Mouse (Mus musculus): ENCODE measurements around the gene Glb1.
"Not testable (repeated sequence)": the region's sequence is repeated elsewhere in the genome, so short reads cannot be mapped to it uniquely, and the experiment has no call there.

Glb1 gene

DNA sequence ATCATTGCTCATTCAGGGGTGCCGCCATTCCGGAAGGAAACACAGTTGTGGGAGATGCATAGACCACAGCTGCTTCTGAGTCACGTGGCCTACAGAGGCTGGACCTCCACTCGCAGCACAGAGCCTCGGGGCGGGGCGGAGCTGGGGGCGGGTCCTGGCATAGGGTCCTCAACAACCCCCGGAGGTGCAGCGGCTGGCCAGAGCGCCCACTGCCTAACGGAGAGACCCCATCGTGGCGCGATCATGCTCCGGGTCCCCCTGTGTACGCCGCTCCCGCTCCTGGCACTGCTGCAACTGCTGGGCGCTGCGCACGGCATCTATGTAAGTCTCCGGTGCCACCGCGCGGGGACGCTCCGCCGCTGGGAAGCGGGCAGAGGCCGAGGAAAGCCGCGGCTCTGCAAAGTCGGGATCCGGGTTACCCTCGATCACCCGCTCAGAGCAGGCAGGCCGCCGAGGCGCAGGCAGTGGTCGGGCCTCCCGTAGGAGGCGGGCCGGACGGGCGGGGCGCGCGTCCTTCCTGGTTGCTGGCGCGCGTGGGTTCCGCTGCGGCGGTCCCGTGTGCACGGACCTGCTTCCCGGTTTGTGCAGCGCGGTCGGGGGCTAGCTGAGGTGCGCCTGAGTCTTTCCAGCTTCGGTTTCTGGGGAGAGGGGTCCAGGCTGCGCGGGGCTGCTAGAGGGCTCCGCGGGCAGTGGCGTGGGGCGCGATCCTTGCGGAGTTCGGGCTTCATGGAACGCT is at the start of gene Glb1, which contains the start of gene Tmppe:
Gene Glb1, plus strand, starts transcription at position 128 of the 736 bp plus-strand sequence.
Gene Tmppe, plus strand, starts transcription at position 157 of the 736 bp plus-strand sequence.
- DNase-seq (ENCODE audit: low spot score in 2 of 2) = peak; percentile 75 to 79

DNA sequence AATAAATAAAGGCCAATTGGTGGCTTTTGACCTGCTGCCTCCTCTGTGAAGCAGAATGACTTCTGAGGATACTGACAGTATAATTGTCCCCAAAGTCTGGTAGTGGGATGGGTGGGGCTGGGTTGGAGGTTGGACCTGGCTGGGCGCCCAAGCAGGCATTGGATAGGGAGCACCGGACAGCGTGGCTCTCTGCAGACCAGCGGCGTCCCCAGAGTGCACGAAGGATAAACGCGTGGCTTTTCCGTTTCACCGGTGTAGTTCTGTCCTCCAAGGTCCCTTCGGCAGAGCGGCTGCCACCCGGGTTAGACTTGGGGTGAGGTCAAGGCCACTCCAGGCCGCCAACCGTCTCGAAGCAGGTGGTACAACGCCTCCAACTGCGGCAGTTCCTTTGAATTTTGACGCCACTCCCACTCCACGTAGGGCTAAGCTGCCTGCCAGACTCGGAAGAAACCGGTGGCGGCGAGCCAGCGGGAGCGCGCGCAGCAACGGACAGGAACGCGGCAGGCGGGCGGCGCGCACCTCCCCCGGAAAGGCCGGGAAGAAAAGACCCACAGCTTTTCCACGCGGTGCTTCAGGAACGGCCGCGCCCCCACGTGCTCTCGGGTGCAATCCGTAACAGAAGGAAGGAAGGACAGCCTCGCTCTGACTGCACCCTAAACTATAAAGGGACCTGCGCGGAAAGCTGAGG is 32.9 kb upstream of the Glb1 start:
- DNase-seq (ENCODE audit: low spot score in 2 of 2) = no peak

DNA sequence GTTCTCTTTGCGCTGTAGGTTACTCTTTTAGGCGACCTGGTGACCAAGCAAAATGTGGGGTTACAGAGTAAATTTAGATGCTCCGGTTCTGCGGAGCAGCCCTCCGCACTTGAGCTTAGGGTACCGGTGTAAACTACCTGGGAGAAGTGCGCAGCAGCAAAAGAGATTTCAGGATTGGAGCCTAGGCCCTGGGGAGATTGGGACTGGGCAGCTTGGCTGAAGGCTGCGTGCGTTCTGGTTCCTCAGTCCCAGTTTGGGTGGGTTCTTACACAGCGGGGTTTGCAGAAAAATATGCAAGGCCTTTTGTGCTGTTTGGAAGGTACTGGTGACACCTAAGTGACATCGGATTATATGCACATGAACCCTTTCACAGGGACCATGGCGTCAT is 32.4 kb upstream of the Glb1 start:
- DNase-seq (ENCODE audit: low spot score in 2 of 2) = no peak

DNA sequence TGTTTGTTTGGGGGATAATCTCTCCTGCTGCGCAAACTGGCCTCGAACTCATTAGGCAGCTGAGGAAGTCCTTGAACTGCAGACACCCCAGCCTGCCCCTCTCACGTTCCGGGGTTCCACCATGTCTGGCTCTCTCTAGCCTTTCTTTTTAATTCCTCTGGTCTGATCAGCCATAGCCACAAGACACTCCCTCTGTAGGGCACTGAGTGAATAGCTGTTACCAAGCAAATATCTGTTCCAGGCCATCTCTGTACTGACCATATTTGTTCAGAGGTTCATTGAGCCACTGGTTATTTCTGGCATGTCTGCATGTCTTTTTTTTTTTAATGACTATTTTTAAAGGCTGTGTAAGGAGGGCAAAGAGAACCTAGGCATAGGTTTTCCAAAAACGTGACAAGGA is 31.5 kb upstream of the Glb1 start:
- not testable (repeated sequence) for DNase-seq (ENCODE audit: low spot score in 2 of 2)

DNA sequence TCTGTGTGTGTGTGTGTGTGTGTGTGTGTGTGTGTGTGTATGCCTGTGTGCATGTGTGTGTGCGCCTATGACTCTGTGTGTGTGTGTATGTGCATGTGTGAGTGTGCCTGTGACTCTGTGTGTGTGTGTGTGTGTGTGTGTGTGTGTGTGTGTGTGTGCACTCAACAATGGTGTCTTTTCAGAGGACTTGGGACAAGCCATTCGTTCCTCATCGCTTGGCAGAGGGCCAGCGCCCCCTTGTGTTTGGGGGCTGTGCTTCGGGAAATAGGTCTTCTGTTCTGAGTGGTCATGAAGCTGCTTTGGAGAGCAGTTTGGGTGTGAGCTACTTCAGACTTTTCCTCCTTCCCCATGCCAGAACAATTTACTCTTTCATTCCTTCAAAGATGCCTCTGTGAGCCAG is 29.2 kb upstream of the Glb1 start:
- DNase-seq (ENCODE audit: low spot score in 2 of 2) = not testable (repeated sequence)

DNA sequence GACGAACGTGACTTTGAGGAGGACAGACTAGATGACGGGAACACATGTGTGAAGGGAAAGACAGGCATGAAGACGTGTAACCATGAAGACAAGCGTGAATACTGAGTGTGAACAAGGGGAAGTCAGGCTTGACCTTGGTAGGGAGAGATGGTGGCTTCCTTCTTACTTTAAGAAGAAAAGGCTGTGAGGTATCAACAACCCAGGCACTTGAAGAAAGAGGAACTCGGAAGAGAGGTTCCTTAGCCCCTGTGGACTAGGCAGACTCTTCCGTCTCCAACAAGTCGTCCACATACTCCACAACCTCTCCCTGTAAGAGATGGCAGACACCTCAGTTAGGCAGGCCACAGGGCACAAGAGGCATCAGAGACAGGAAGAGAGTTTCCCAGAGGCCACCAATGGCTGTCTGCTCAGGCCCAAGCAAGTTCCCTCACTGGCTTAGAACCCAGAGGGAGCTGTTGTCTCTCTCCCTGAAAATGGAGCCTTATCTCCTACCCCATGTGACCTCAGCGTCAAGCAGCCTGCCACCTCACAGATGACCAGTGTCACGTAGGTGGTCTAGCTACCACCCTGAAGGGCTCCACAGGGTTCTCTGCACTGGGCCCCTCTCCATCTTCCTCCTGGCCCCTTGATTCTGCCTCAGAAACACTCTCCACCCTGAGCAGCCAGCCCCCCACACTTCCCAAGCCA is 25.5 kb upstream of the Glb1 start:
- DNase-seq (ENCODE audit: low spot score in 2 of 2) = no peak

DNA sequence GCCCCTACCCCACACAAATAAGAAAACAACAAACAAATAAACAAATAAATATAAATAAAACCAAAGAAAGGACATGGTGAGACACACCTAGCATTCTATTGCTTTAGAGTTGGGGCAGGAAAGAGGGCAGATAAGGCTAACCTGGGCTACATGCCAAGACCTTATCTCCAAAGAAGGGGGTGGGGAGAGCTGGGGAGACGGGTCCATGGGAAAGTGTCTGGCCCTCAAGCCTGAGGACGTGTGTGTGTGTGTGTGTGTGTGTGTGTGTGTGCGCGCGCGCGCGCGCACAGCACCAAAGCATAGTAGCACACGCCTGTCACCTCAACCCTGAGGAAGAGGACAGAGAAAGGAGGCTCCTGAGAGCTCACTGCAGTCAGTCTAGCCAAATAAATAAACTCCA is 23.7 kb upstream of the Glb1 start:
- no peak for DNase-seq (ENCODE audit: low spot score in 2 of 2)

DNA sequence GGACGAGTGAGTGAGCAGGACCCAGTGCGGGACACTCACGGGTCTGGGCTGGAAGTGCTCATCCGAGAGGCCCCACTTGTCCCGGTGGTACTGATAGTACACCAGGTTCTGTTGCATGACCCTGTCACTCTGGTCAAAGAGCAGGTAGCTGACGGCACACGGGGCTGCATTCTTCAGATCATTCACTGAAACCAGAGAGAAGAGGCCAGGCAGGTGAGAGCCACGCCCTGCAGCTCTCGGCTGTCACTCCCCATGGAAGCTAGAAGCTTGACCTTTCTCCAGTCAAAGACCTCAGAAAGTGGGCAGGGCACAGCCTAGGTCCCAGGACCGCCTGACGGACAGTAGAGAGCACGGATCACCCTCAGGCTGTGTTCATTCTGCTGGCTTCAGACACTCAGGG is 21.0 kb upstream of the Glb1 start:
- DNase-seq (ENCODE audit: low spot score in 2 of 2) = no peak

DNA sequence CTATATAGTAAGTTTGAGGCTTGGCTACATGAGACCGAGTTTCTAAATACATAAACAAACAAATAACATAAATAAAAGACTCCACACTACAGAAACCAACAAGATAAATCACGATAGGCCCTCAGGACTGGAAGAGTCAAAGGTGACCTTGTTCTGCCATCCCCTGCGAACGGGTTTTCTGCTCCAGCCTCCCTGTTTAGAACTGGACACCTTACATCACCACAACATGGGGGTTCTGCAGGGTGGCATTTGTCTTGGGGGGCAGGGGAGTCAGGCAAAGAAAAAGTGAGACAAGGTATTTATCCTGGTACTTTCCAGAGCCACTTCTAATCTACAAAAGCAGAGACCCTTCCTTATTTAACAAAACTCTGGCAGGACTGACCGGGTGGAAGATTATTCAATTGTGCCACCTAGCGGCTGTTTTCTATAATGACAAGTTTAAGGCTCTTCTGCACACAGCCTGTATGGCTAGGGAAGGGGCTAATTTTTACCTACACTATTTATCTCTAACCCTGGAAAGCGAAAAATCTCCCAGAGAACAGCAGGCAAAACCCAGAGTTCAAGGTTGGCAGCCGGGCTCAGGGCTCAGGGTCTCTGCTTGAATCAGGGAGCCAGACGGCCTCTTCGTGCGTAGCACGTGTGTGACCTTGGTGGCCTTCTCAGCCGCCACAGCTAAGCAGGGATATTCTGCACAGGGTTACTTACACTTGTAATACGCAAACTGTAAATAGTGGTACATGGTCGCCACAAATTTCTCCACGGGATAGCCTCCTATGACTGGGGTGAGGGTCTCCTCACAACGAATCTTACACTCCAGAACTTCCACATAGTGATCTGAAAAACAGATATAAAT is 19.8 kb upstream of the Glb1 start:
- peak; percentile 6 to 33 for DNase-seq (ENCODE audit: low spot score in 2 of 2)

DNA sequence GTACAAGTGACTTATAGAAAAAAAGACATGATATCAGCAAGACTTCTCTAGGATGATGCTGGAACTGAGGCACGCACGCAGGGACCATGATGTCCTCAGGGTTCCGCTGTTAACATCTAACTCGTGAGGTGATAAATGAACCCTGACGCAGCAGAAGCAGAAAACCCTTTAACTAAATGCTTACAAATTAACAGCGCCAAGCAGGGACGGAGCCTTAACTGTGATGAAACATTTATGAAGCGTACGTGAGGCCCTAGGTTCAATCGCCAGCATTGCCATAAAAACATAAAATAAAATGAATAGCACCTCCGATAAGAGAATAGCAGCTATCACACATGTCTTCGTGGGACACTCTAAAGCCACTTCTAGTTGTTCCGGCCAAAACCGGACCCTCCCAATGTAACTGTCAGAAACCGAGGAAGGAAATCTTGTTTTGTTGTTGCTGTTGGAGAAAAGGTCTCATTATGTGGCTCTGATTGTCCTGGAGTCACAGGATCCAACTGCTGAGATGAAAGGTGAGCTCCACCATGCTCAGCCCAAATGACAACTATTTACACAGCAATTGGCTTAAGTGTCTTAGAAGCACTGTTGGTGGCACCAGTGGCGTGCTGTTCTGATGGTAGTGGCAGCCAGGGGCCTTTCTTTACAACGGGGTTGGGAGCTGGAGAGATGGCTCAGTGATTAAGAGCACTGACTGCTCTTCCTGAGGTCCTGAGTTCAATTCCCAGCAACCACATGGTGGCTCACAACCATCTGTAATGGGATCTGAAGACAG is 17.8 kb upstream of the Glb1 start:
- no peak for DNase-seq (ENCODE audit: low spot score in 2 of 2)

DNA sequence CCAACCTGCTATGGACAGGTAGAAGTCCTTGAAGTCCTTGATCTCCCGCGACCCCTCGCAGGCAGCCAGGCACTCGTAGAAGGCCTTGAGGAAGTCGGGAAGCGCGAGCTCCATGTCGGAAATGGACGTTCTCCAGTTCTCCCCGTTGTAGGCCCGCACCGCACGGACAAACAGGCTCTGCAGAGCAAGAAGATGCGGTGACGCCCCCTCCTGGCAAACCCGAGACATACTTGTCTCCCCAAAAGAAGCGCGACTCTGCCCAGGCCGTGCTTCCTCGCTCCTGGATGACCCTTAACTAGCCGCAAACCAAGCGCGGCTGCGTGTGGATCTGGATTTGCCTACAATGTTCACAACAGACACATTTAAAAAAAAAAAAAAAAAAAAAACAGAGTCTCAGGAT is 16.2 kb upstream of the Glb1 start:
- DNase-seq (ENCODE audit: low spot score in 2 of 2) = no peak

DNA sequence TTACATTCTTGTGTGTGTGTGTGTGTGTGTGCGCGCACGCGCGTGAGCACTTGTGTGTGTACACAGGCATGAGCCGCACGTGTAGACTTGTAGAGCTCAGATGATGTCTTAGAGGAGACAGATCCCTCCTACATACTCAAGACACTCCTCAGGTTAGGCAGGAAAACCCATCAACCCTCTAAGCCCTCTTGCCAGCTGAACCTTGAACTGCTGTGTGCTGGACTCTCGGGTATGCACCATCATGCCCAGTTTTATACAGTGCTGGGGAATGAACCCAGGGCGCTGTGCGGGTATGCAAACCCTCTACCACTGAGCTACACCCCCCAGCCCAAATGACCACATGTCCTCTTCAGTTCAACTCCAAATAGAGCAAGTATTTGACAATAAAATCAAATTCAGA is 15.7 kb upstream of the Glb1 start:
- DNase-seq (ENCODE audit: low spot score in 2 of 2) = no peak

DNA sequence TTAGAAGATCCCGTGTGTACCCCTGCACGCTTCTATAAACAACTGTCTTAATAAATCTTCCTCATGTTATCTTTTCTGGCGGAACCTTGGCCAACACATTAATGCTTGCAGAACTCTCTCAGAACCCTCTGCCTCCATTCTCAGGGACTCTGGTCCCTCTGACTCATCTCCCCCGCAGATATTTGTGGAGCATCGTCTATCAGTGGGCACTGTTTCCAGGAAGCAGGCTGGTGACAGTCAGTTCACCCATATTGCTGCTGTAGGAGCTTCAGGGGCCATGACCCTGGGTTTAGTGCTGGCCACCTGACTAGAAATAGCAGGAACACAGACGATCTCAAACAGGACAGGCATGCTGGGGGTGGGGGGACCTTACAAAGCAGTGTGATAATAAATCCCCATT is 13.8 kb upstream of the Glb1 start:
- DNase-seq (ENCODE audit: low spot score in 2 of 2) = no peak

DNA sequence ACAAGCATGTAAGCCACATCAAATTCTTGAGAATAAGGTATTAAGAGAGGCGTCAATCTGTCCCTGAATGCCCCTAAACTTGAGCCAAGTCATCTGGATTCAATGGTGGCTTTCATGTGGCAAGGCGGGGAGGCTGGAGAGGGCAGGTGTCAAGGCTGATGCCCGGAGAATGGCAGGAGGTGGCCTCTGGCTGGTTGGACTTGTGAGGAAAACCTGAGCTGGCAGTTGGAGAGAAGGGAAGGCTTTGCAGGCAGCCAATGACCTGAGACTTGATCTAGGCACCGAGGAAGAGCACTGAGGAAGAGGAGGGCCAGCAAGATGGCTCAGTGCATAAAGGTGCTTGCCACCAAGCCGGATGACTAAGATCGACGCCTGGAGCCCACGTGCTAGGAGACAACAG is 12.6 kb upstream of the Glb1 start:
- DNase-seq (ENCODE audit: low spot score in 2 of 2) = no peak

DNA sequence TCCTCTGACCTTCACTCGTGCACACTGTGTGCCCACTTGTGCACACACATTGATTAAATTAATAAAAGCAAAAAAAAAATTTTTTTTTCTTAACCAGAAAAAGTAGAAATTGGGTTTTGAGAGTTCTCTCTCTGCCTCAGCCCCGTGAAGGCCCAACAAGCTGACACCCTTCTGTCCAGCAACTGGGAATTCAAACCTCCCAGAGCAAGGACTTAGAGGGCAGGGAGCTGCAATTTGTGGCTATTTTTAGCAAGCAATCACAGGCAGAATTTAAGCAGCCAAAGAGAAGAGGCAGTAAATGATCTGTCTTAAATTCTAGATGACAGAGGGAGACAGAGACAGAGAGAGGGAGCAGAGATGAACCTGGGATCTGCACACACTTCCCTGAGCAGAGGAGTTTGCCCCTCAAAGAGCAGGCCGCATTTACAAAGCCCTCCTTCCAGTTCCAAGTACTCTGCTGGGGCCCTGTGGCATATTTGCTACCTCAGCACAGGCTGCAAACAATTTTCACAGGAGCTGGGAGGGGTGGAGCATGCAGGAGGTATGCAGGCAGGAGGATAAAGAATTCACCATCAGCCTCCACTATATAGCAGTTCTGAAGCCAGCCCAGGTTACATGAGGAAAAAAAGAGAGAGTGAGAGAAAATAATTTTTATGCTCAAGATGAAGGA is 12.0 kb upstream of the Glb1 start:
- no peak for DNase-seq (ENCODE audit: low spot score in 2 of 2)

DNA sequence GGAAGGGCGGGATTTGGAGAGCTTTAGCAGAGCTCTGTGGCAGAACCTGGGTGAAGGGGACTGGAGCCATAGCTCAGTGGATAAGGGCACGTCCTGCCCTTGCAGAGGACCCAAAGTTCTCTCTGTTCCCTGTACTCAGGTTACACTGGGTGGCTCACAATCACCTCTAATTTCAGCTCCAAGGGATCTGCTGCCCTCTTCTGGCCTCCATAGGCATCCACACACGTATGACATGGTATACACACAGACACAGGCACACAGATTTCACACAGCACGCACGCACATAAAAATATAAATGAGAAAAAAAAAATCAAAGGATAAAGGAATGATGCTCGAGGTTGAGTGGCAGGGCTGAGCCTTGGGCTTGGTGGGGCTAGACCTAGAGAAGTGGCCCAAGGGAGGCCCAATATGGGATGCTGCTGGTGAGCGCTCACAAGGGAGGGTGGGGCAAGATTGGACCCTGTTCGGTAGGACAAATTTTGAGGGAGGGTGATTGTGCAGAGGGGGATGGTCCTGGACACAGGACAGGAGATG is 11.4 kb upstream of the Glb1 start:
- DNase-seq (ENCODE audit: low spot score in 2 of 2) = no peak

DNA sequence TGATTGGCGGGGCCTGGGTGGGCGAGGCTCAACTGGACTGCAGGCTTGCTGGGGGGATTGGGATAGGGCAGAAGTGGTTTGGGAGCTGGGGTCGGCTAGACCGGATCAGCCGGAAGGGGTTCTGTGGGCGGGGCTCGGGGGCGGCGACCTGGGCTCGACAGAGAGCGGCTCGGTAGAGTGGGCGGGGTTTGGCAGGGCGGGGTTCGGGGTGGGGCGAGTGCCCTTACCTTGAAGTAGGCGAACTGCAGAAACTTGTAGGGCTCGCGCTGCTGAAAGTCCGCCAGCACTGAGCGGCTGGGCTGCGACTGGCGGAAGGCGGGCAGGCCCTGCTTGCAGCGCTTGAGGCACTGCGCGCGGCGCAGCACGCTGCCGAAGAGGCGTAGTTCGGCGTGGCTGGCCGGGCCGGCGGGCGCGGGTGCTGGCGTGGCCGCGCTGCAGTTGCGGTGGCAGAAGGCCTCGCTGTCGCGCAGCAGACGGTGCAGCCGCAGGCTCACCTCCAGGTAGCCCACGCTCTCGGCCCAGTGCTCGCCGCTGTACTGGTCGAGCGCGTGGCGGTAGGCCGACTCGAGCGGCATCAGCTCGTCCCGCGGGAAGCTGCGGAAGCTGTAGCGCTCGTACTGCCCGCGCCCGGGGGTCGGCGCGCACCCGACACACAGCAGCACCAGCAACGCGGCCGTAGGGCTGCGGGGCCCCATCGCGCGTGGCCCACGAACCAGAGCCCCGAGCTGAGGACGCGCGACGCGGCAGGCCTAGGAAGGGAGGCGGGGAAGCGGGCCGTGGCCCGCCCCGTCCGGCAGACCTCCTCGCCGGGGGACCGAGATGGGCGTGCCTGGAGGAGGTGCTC is 10.7 kb upstream of the Glb1 start, which contains the start of gene Crtap:
Gene Crtap, minus strand, starts transcription at position 771 of the 844 bp plus-strand sequence.
- DNase-seq (ENCODE audit: low spot score in 2 of 2) = peak in 1 of 2 experiments; percentile 43

DNA sequence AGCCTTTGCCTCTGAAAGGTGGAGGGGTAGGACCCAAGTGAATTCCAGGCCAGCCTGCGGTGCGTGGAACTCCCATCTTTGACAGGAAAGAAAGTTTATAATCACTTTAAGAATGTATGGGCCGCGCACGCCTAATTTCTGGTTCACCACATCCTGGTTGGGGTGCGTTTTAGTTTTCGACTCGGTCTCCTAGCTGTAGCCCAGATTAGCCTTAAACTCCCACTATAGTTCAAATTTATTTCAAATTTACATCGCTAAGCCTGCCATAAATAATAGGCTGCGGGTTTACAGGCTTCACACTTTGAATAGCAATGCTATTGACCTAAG is 10.2 kb upstream of the Glb1 start:
- no peak for DNase-seq (ENCODE audit: low spot score in 2 of 2)

DNA sequence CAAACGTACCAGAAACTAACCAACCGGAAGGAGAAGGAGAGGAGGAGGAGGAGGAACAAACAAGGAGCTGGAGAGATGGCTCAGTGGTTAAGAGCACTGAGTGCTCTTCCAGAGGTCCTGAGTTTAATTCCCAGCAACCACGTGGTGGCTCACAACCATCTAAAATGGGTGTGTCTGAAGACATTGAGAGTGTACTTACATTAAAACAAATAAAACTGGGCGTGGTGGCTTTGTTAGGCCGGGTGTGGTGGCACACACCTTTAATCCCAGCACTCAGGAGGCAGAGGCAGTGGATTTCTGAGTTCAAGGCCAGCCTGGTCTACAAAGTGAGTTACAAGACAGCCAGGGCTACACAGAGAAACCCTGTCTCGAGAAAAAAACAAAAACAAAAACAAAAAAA is 6.7 kb upstream of the Glb1 start:
- DNase-seq (ENCODE audit: low spot score in 2 of 2) = not testable (repeated sequence)
